Mouse (Mus musculus): ENCODE measurements around the gene Nfib. TPM values are rescaled to one million over a fixed set of nuclear protein-coding genes. Genes with fewer than 3 reads are reported as not detected.

Gene Nfib
- polyA plus RNA-seq, 1 experiment = 3.9 TPM

GRCm38 (mm10) chr4:82436656-82437055 is 268.9 kb downstream of the Nfib start:
- Histone ChIP-seq H3K36me3 (ENCODE audit: control insufficient read depth, insufficient read depth, low read length) (no peaks in the 10 kb centered on the region), H3K4me3 (ENCODE audit: control insufficient read depth, insufficient read depth, low read length) (no peak overlapping the region), H3K4me1 (replicated peaks; ENCODE audit: control insufficient read depth, insufficient read depth, low read length) (no peaks in the 10 kb centered on the region), H3K27me3 (ENCODE audit: control insufficient read depth, insufficient read depth, low read length) (no peaks in the 10 kb centered on the region), H3K27ac (ENCODE audit: control insufficient read depth, insufficient read depth, low read length) (no peak overlapping the region)
- WGBS = 78% methylated on average over 2 of the region's 2 CpGs
- TF ChIP-seq POLR2A (IDR thresholded peaks at IDR 0.05; ENCODE audit: control insufficient read depth, extremely low read depth, insufficient read depth, low read length, poor library complexity) (no peak), CTCF (IDR thresholded peaks at IDR 0.05; ENCODE audit: borderline replicate concordance, control insufficient read depth, extremely low read depth, insufficient read depth, low read length, poor library complexity) (no peak)
- no peak for DNase-seq

- Histone ChIP-seq H3K27ac (ENCODE audit: control insufficient read depth, insufficient read depth, low read length) (no peak overlapping the region), H3K4me1 (replicated peaks; ENCODE audit: control insufficient read depth, insufficient read depth, low read length) (no peaks in the 10 kb centered on the region), H3K36me3 (ENCODE audit: control insufficient read depth, insufficient read depth, low read length) (no peaks in the 10 kb centered on the region), H3K27me3 (ENCODE audit: control insufficient read depth, insufficient read depth, low read length) (no peaks in the 10 kb centered on the region), H3K4me3 (ENCODE audit: control insufficient read depth, insufficient read depth, low read length) (no peak overlapping the region)
- 48% methylated on average over 5 of the region's 5 CpGs for WGBS
- no peak for TF ChIP-seq POLR2A (IDR thresholded peaks at IDR 0.05; ENCODE audit: control insufficient read depth, extremely low read depth, insufficient read depth, low read length, poor library complexity)
- no peak for TF ChIP-seq CTCF (IDR thresholded peaks at IDR 0.05; ENCODE audit: borderline replicate concordance, control insufficient read depth, extremely low read depth, insufficient read depth, low read length, poor library complexity)
- DNase-seq = no peak
These were observed 269.8 kb downstream of the Nfib start for GRCm38 (mm10) chr4:82435716-82436115.

GRCm38 (mm10) chr4:82433926-82434705 is 271.4 kb downstream of the Nfib start:
- Histone ChIP-seq H3K36me3 (ENCODE audit: control insufficient read depth, insufficient read depth, low read length) (no peaks in the 10 kb centered on the region), H3K27ac (ENCODE audit: control insufficient read depth, insufficient read depth, low read length) (no peak overlapping the region), H3K4me1 (replicated peaks; ENCODE audit: control insufficient read depth, insufficient read depth, low read length) (no peaks in the 10 kb centered on the region), H3K27me3 (ENCODE audit: control insufficient read depth, insufficient read depth, low read length) (no peaks in the 10 kb centered on the region), H3K4me3 (ENCODE audit: control insufficient read depth, insufficient read depth, low read length) (no peak overlapping the region)
- 87% methylated on average over 13 of the region's 13 CpGs for WGBS
- TF ChIP-seq CTCF (IDR thresholded peaks at IDR 0.05; ENCODE audit: borderline replicate concordance, control insufficient read depth, extremely low read depth, insufficient read depth, low read length, poor library complexity) (no peak), POLR2A (IDR thresholded peaks at IDR 0.05; ENCODE audit: control insufficient read depth, extremely low read depth, insufficient read depth, low read length, poor library complexity) (no peak)
- no peak for DNase-seq

GRCm38 (mm10) chr4:82431831-82432230 is 273.7 kb downstream of the Nfib start:
- TF ChIP-seq POLR2A (IDR thresholded peaks at IDR 0.05; ENCODE audit: control insufficient read depth, extremely low read depth, insufficient read depth, low read length, poor library complexity) (no peak), CTCF (IDR thresholded peaks at IDR 0.05; ENCODE audit: borderline replicate concordance, control insufficient read depth, extremely low read depth, insufficient read depth, low read length, poor library complexity) (no peak)
- Histone ChIP-seq H3K27me3 (ENCODE audit: control insufficient read depth, insufficient read depth, low read length) (no peaks in the 10 kb centered on the region), H3K27ac (ENCODE audit: control insufficient read depth, insufficient read depth, low read length) (no peak overlapping the region), H3K36me3 (ENCODE audit: control insufficient read depth, insufficient read depth, low read length) (no peaks in the 10 kb centered on the region), H3K4me1 (replicated peaks; ENCODE audit: control insufficient read depth, insufficient read depth, low read length) (no peaks in the 10 kb centered on the region), H3K4me3 (ENCODE audit: control insufficient read depth, insufficient read depth, low read length) (no peak overlapping the region)
- no peak for DNase-seq
- 63% methylated on average over 8 of the region's 8 CpGs for WGBS

GRCm38 (mm10) chr4:82430802-82431201 is 274.7 kb downstream of the Nfib start:
- no peaks in the 10 kb centered on the region for H3K27me3 ChIP-seq (ENCODE audit: control insufficient read depth, insufficient read depth, low read length)
- H3K36me3 ChIP-seq (ENCODE audit: control insufficient read depth, insufficient read depth, low read length) = no peaks in the 10 kb centered on the region
- WGBS = 87% methylated on average over 3 of the region's 3 CpGs
- no peak overlapping the region for H3K27ac ChIP-seq (ENCODE audit: control insufficient read depth, insufficient read depth, low read length)
- H3K4me3 ChIP-seq (ENCODE audit: control insufficient read depth, insufficient read depth, low read length) = no peak overlapping the region
- no peaks in the 10 kb centered on the region for H3K4me1 ChIP-seq (replicated peaks; ENCODE audit: control insufficient read depth, insufficient read depth, low read length)
- TF ChIP-seq CTCF (IDR thresholded peaks at IDR 0.05; ENCODE audit: borderline replicate concordance, control insufficient read depth, extremely low read depth, insufficient read depth, low read length, poor library complexity) (no peak), POLR2A (IDR thresholded peaks at IDR 0.05; ENCODE audit: control insufficient read depth, extremely low read depth, insufficient read depth, low read length, poor library complexity) (no peak)
- no peak for DNase-seq

- H3K27me3 ChIP-seq (ENCODE audit: control insufficient read depth, insufficient read depth, low read length) = no peaks in the 10 kb centered on the region
- DNase-seq = no peak
- no peak overlapping the region for H3K4me3 ChIP-seq (ENCODE audit: control insufficient read depth, insufficient read depth, low read length)
- no peaks in the 10 kb centered on the region for H3K36me3 ChIP-seq (ENCODE audit: control insufficient read depth, insufficient read depth, low read length)
- H3K4me1 ChIP-seq (replicated peaks; ENCODE audit: control insufficient read depth, insufficient read depth, low read length) = no peaks in the 10 kb centered on the region
- WGBS = 90% methylated on average over 4 of the region's 4 CpGs
- no peak overlapping the region for H3K27ac ChIP-seq (ENCODE audit: control insufficient read depth, insufficient read depth, low read length)
- TF ChIP-seq CTCF (IDR thresholded peaks at IDR 0.05; ENCODE audit: borderline replicate concordance, control insufficient read depth, extremely low read depth, insufficient read depth, low read length, poor library complexity) = no peak
- TF ChIP-seq POLR2A (IDR thresholded peaks at IDR 0.05; ENCODE audit: control insufficient read depth, extremely low read depth, insufficient read depth, low read length, poor library complexity) = no peak
These were observed 279.3 kb downstream of the Nfib start for GRCm38 (mm10) chr4:82426224-82426623.

All from thymus, adult 2 months (tissue).